Mouse (Mus musculus) intestine, embryonic 15.5 days (tissue): Measurements from ENCODE around the gene Nf1. TPM values are rescaled to one million over a fixed set of nuclear protein-coding genes. Genes with fewer than 3 reads are reported as not detected.

Experiments
- ATAC-seq: fragments of 200-750 bp; cut with Nextera tagmentation; 2 replicates; pipeline ENCODE4 v1.8.0; 2017; ENCODE audit warnings: moderate TSS enrichment, moderate library complexity
- H3K27ac ChIP-seq: fragments of 300-500 bp; sonication (generic); 2 replicates; pipeline ENCODE4 v1.5.1; 2015; ENCODE audit warnings: mild to moderate bottlenecking, inconsistent platforms
- H3K27me3 ChIP-seq: fragments of 300-500 bp; sonication (generic); replicated peaks from 2 replicates; pipeline ENCODE4 v1.6.1; 2015; ENCODE audit warnings: inconsistent platforms
- H3K36me3 ChIP-seq: fragments of 300-500 bp; sonication (generic); 2 replicates; pipeline ENCODE4 v1.6.1; 2015; ENCODE audit warnings: inconsistent platforms
- H3K4me1 ChIP-seq: fragments of 300-500 bp; sonication (generic); replicated peaks from 2 replicates; pipeline ENCODE4 v1.6.1; 2015; ENCODE audit warnings: inconsistent platforms
- H3K4me2 ChIP-seq: fragments of 300-500 bp; sonication (generic); replicated peaks from 2 replicates; pipeline ENCODE4 v1.6.1; 2015; ENCODE audit warnings: mild to moderate bottlenecking, inconsistent platforms
- H3K4me3 ChIP-seq: fragments of 300-500 bp; sonication (generic); replicated peaks from 2 replicates; pipeline ENCODE4 v1.5.1; 2015; ENCODE audit warnings: inconsistent platforms
- H3K9ac ChIP-seq: fragments of 300-500 bp; sonication (generic); 2 replicates; pipeline ENCODE4 v1.6.1; 2015; ENCODE audit warnings: inconsistent platforms
- H3K9me3 ChIP-seq: fragments of 300-500 bp; sonication (generic); 2 replicates; pipeline ENCODE4 v1.6.1; 2016; ENCODE audit warnings: inconsistent platforms
- whole genome bisulfite sequencing: fragments of 180-500 bp; shearing (Covaris S2); methylation state at CpG from one replicate; pipeline ENCODE4 v1.1.7; 2015; 5-methylcytosine and 5-hydroxymethylcytosine counted together
- polyA plus RNA-seq: library from polyadenylated mRNA; unstranded; fragments of >200 nt; fragmentation: Nextera tagmentation; extraction: Ambion mirVana; gene quantifications from 2 replicates; pipeline ENCODE4 v1.2.1, GENCODE M21; 2015

The Nf1 gene
- polyA plus RNA-seq, 1 experiment from 2014 or later: 4.7 TPM

DNA sequence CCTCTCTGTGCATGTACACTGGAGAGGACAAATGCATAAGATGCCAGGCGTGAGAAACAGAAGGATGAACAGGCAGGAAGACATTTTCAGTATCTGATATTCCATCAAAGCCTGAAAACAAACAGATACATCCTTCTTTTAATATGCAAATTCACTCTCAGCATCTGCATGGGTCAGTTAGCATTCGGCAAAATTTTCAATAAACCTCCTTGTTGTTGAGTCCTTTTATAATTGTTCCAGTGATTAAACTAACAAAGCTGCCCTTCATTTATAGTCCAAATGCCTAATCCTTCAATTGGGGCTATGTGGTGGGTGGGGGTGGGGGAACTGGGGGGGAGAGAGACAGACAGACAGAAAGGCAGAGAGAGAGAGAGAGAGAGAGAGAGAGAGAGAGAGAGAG is 163.4 kb downstream of the Nf1 start:
- WGBS: 80% methylated on average over 2 of the region's 2 CpGs
- no peak overlapping the region for H3K9ac ChIP-seq
- H3K27ac ChIP-seq: no peak overlapping the region
- no peak overlapping the region for H3K4me2 ChIP-seq
- H3K36me3 ChIP-seq: no peaks in the 10 kb centered on the region
- H3K9me3 ChIP-seq: no peaks in the 10 kb centered on the region
- no peaks in the 10 kb centered on the region for H3K27me3 ChIP-seq
- H3K4me1 ChIP-seq: no peaks in the 10 kb centered on the region
- no peak for ATAC-seq
- H3K4me3 ChIP-seq: no peak overlapping the region

DNA sequence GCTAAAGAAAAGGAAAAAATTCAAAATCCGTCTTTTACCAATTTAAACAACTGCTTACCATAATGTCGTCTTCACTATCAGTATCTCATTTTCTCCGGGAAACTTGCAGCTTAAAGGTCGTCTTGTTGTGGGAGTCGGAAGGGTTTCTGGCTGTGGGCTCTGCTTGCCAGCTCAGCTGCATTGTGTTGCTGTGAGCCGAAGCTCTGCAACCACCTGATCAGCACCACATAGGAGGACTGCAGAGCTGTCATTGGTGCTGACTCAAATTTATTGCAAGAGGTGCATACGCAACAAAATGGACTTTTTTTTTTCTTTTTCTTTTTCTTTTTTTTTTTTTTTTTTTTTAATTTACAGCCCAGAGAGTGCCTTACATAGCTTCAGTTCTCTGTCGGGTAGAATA is 164.4 kb downstream of the Nf1 start, which contains the start of gene Omg:
Gene Omg, minus strand, starts transcription at position 240 of the 400 bp plus-strand sequence.
- H3K4me2 ChIP-seq: no peak within 1 kb of the TSS
- H3K36me3 ChIP-seq: no peaks in the 10 kb centered on the region
- H3K27me3 ChIP-seq: no peaks in the 10 kb centered on the region
- no peak within 1 kb of the TSS for H3K9ac ChIP-seq
- no peak within 1 kb of the TSS for H3K27ac ChIP-seq
- ATAC-seq: no peak
- H3K9me3 ChIP-seq: no peaks in the 10 kb centered on the region
- H3K4me3 ChIP-seq: no peak within 1 kb of the TSS
- H3K4me1 ChIP-seq: no peaks in the 10 kb centered on the region
- WGBS: 55% methylated on average over 8 of the region's 8 CpGs

DNA sequence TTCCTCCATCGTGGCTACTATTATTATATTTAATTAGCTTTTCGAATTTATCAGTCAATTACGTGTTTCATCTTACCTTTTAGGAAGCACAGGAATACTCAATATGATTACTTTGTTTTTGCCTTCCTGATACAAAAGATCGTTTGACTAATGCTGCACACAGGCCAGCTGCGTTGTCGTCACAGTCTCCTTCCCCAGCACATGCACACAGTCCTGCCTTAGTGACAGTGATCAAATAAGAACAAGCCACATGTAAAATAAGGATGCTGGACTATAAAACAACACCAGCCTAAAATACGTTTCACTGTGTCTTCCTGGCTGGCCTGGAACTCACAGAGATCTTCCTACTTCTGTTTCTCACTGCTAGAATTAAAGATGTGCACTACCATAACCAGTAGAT is 165.0 kb downstream of the Nf1 start:
- no peak for ATAC-seq
- no peaks in the 10 kb centered on the region for H3K27me3 ChIP-seq
- H3K27ac ChIP-seq: no peak overlapping the region
- H3K9ac ChIP-seq: no peak overlapping the region
- H3K4me1 ChIP-seq: no peaks in the 10 kb centered on the region
- 86% methylated on average over 7 of the region's 7 CpGs for WGBS
- H3K9me3 ChIP-seq: no peaks in the 10 kb centered on the region
- no peak overlapping the region for H3K4me3 ChIP-seq
- no peaks in the 10 kb centered on the region for H3K36me3 ChIP-seq
- no peak overlapping the region for H3K4me2 ChIP-seq

DNA sequence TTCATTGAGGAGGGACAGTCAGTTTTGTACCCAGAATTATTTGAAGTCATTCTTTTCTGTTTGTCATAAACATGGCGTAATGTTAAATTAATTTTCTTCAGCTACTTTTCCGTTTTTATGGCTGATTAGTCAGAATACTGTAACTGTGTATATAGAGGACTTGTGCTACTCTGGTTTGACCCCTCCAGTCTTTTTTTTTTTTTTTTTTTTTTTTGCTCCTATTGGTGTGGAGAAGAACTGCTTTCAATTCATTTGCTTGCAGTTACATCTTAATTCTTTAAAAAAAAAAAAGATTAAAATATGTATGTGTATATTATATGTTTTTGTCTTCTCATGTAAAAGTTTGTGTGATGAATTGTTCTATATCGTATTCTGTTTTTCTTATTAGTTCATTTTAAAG is 172.5 kb downstream of the Nf1 start:
- WGBS: 87% methylated on average over 3 of the region's 3 CpGs
- no peak overlapping the region for H3K9ac ChIP-seq
- no peaks in the 10 kb centered on the region for H3K27me3 ChIP-seq
- 0 out of 2 replicates have a peak, but pooled peaks cover 2% of the 10 kb centered on the region for H3K36me3 ChIP-seq
- no peaks in the 10 kb centered on the region for H3K9me3 ChIP-seq
- no peak overlapping the region for H3K4me2 ChIP-seq
- H3K4me3 ChIP-seq: no peak overlapping the region
- no peak overlapping the region for H3K27ac ChIP-seq
- H3K4me1 ChIP-seq: no peaks in the 10 kb centered on the region
- no peak for ATAC-seq

DNA sequence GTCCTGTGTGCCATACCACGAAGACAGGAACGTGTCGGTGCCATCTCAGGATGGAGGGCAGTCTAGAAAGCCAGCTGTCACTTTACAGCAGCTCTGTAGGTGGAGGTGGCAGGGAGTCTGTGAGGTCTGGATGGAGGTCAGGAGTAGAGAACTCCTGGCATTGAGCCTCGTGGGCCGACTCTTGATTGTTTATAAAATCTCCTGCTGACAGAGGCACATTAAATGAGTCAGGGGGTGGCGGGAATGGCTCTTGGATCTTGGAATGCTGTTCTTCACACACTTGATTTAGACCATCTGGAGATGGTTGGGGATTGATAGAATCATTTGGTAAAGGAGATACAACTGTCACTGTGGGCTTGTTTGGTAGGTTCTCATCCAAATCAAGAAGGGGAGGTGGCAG is 175.8 kb downstream of the Nf1 start:
- no peak overlapping the region for H3K9ac ChIP-seq
- no peaks in the 10 kb centered on the region for H3K9me3 ChIP-seq
- 70% methylated on average over 6 of the region's 6 CpGs for WGBS
- H3K4me2 ChIP-seq: no peak overlapping the region
- H3K36me3 ChIP-seq: no peaks in the 10 kb centered on the region
- ATAC-seq: no peak
- H3K4me3 ChIP-seq: no peak overlapping the region
- H3K27ac ChIP-seq: no peak overlapping the region
- H3K4me1 ChIP-seq: no peaks in the 10 kb centered on the region
- H3K27me3 ChIP-seq: no peaks in the 10 kb centered on the region

DNA sequence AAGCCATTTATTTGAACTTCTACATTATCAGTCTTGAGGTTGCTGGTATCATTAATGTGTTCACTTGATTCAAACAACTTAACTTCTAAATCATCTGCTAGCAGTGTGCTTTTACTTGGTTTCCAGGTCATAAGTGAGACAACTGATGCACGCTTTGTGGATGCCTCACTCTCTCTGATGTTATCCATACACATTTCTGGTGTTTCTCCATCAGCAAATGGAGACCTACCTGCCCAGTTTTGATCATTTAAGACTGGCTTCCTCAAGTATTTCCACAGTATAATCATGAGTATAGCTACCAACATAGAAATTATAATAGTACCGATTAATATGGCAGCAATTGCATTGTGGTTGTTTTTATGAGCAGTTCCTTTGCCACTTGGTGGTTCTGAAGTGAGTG is 176.3 kb downstream of the Nf1 start:
- Histone ChIP-seq H3K9ac (no peak overlapping the region), H3K9me3 (no peaks in the 10 kb centered on the region), H3K27ac (no peak overlapping the region), H3K4me2 (no peak overlapping the region), H3K4me1 (no peaks in the 10 kb centered on the region), H3K36me3 (no peaks in the 10 kb centered on the region), H3K4me3 (no peak overlapping the region), H3K27me3 (no peaks in the 10 kb centered on the region)
- WGBS: 95% methylated on average over 2 of the region's 2 CpGs
- ATAC-seq: no peak

DNA sequence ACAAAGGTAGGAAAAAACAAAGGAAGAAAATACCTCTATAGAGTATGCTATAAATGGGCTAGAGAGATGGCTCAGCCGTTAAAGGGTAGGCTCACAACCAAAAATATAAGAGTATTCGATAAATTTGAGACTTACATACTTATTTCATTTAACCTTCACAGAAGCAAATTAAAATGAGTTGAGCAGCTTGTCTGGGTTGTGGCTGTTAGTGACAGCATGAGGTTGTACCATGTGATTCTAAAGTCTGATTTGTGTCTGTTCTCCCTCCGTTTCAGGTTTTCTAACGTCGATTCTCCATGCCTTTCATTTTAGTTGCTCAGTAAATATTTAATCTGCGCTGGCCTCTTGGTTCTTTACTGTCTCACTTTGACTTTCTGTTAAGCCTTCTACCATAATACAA is 179.8 kb downstream of the Nf1 start:
- Histone ChIP-seq H3K4me1 (no peaks in the 10 kb centered on the region), H3K4me2 (no peak overlapping the region), H3K4me3 (no peak overlapping the region), H3K9ac (no peak overlapping the region), H3K36me3 (no peaks in the 10 kb centered on the region), H3K9me3 (no peaks in the 10 kb centered on the region), H3K27me3 (no peaks in the 10 kb centered on the region), H3K27ac (no peak overlapping the region)
- 73% methylated on average over 6 of the region's 6 CpGs for WGBS
- ATAC-seq: no peak

DNA sequence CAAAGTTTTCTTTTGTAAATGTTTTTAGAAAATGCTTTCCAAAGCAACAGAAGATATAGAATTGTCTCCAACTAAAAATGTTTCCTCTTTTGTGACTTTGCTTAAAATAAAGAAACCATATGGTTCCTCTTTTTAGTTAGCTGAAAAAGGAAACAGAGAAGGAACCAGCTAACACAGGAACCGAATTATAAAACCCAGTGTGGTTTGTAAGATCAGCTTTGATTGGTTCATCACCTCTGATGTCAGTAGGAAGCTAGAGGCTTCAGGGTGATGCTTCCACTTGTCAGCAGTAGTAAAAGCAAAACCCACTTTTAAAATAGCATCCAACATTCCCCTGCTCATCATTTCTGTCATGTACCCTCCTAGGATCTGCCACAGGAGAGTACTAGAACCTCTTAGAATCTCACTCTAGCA is 180.4 kb downstream of the Nf1 start:
- H3K9me3 ChIP-seq: no peaks in the 10 kb centered on the region
- no peak overlapping the region for H3K9ac ChIP-seq
- H3K36me3 ChIP-seq: no peaks in the 10 kb centered on the region
- no peaks in the 10 kb centered on the region for H3K4me1 ChIP-seq
- no peak for ATAC-seq
- no peak overlapping the region for H3K4me3 ChIP-seq
- no peak overlapping the region for H3K4me2 ChIP-seq
- no peak overlapping the region for H3K27ac ChIP-seq
- no peaks in the 10 kb centered on the region for H3K27me3 ChIP-seq
- WGBS: 89% methylated on average over 1 of the region's 1 CpGs

DNA sequence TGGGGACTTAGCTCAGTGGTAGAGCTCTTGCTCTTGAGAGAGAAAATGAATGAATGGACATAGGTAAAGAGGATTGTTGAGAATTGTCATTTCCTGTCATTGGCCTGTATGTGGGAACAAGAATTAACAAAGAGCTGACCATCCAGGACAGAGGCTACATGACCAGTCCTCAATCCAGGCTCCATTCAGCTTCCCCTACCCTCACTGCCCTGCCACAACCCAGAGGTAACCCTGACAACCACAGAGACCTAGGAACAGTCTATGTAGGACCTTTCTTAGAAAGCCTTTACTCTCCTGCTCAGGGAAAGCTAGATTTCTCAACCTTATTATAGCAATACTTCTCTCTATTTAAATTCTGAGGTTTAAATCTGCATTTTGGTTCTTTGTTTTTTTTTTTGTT is 181.3 kb downstream of the Nf1 start:
- H3K4me1 ChIP-seq: no peaks in the 10 kb centered on the region
- H3K4me2 ChIP-seq: no peak overlapping the region
- H3K36me3 ChIP-seq: no peaks in the 10 kb centered on the region
- H3K27ac ChIP-seq: no peak overlapping the region
- H3K4me3 ChIP-seq: no peak overlapping the region
- H3K9ac ChIP-seq: no peak overlapping the region
- no peak for ATAC-seq
- no peaks in the 10 kb centered on the region for H3K27me3 ChIP-seq
- no peaks in the 10 kb centered on the region for H3K9me3 ChIP-seq

DNA sequence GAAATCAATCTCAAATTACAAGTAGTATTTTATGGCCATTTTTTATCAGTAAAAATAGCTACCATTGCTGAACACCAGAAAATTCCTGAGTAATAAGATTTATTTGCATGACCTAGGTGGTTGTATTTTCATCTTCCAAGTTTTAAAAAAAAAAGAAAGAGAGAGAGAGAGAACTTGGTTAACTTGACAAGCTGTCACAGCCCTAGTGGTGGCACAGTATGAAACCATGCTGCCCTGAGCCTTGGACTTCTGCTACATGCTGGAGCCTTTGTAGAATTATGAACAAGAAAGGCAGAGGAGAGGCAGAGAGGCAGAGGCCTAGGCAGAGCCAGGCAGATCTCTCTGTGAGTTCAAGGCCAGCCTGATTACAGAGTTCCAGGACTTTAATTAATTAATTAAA is 182.4 kb downstream of the Nf1 start:
- H3K27me3 ChIP-seq: no peaks in the 10 kb centered on the region
- H3K36me3 ChIP-seq: no peaks in the 10 kb centered on the region
- no peak overlapping the region for H3K4me3 ChIP-seq
- H3K4me1 ChIP-seq: no peaks in the 10 kb centered on the region
- H3K4me2 ChIP-seq: no peak overlapping the region
- H3K27ac ChIP-seq: no peak overlapping the region
- no peak for ATAC-seq
- no peak overlapping the region for H3K9ac ChIP-seq
- H3K9me3 ChIP-seq: no peaks in the 10 kb centered on the region

DNA sequence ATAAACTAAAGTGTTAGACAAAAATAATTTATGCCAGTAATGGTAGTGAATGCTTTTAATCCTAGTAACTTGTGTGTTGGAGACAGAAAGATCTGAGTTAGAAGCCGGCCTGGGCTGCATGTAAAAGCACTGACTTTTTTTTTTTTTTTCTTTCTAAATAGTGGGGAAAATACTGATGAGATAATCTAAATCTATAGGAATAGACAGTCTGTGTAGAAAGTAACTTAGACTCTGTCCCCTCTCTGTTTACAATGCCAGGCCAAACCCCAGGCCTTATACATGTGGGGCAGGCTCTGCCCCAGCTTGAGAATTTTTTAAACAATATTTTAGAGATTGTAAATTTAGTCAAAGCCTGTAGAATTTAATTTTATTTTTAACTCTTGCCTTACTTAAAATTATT is 183.5 kb downstream of the Nf1 start:
- Histone ChIP-seq H3K4me1 (no peaks in the 10 kb centered on the region), H3K27me3 (no peaks in the 10 kb centered on the region), H3K4me2 (no peak overlapping the region), H3K9me3 (no peaks in the 10 kb centered on the region), H3K4me3 (no peak overlapping the region), H3K36me3 (no peaks in the 10 kb centered on the region), H3K9ac (no peak overlapping the region), H3K27ac (no peak overlapping the region)
- WGBS: 79% methylated on average over 1 of the region's 1 CpGs
- ATAC-seq: no peak

DNA sequence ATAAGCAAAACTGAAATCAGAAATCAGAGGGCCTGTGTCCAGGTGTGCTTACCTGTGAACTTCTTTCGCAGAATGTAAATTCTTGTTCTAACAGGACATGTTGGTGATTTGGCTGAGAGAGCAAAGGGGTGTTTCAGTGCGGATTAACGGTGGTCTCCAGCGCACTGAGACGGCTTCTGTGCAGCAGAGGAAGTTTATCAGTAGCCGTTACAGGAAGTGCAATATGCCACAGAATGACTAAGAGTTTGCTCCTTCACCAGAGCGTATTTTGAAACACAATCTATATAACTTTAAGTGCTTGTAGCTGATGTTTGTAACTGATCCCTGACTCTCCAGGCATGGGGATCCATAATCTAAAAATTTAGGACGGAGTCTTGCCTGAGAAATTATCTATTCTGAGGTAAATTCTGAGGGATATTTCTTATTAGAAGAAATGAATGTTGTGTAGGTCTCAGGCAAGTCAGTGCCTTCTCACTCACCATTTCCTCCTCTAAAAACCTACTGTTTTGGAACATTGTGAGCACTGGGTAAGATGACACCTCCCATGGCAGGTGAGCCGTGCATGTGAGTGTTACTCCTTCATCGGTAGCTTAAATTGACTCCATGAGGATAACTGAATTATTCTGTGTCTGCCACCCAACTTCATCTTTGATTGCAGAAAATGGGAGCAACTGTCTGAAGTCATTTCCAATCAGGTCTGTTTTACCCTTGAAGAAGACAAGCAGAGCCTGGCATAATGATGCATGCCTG is 184.2 kb downstream of the Nf1 start, which contains the start of gene Evi2b:
Gene Evi2b, minus strand, starts transcription at position 203 of the 750 bp plus-strand sequence.
- Histone ChIP-seq H3K4me2 (no peak within 1 kb of the TSS), H3K27ac (no peak within 1 kb of the TSS), H3K4me1 (no peaks in the 10 kb centered on the region), H3K27me3 (no peaks in the 10 kb centered on the region), H3K9me3 (no peaks in the 10 kb centered on the region), H3K36me3 (no peaks in the 10 kb centered on the region), H3K9ac (no peak within 1 kb of the TSS), H3K4me3 (no peak within 1 kb of the TSS)
- 66% methylated on average over 10 of the region's 10 CpGs for WGBS
- ATAC-seq: no peak

DNA sequence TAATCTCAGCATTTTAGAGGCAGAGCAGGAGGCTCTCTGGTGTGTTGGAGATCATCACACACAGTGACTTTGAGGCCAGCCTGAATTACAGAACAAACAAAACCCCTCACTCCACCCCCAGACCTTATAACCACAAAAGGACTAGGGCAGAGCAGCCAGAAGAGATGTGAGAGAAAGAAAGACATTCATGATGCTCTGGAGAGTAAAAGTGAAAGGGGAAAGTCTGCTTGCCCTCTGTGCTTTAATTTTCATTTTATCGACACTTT is 184.8 kb downstream of the Nf1 start:
- Histone ChIP-seq H3K27me3 (no peaks in the 10 kb centered on the region), H3K9me3 (no peaks in the 10 kb centered on the region), H3K36me3 (no peaks in the 10 kb centered on the region), H3K9ac (no peak overlapping the region), H3K4me1 (no peaks in the 10 kb centered on the region), H3K4me2 (no peak overlapping the region), H3K27ac (no peak overlapping the region), H3K4me3 (no peak overlapping the region)
- no peak for ATAC-seq
- WGBS: 68% methylated on average over 1 of the region's 1 CpGs
